Mouse (Mus musculus) heart, adult 2 months (tissue): ENCODE data around the gene Abhd6.

Source experiments
- CTCF ChIP-seq: fragments of 200-600 bp; IDR thresholded peaks from 2 replicates; pipeline ENCODE4 v1.8.1; 2022; ENCODE audit warnings: antibody characterized with exemption, mild to moderate bottlenecking, moderate library complexity
- EP300 ChIP-seq: fragments of 200-500 bp; IDR thresholded peaks from 2 replicates; pipeline ENCODE4 v1.6.1; 2011; ENCODE audit warnings: low read depth, low read length, control low read depth; ENCODE audit not compliant: insufficient read depth
- POLR2A ChIP-seq: fragments of 200-500 bp; IDR thresholded peaks from 2 replicates; pipeline ENCODE4 v1.6.1; 2011; ENCODE audit warnings: mild to moderate bottlenecking, low read depth, low read length, control low read depth; ENCODE audit not compliant: insufficient read depth

GRCm38 (mm10) chr14:8101886-8102285 lies 99.2 kb downstream of the Abhd6 start:
- TF ChIP-seq POLR2A (no peak), CTCF (no peak), EP300 (no peak)
